ENCODE assay signal across 14 mouse cellular contexts in the genomic region with DNA sequence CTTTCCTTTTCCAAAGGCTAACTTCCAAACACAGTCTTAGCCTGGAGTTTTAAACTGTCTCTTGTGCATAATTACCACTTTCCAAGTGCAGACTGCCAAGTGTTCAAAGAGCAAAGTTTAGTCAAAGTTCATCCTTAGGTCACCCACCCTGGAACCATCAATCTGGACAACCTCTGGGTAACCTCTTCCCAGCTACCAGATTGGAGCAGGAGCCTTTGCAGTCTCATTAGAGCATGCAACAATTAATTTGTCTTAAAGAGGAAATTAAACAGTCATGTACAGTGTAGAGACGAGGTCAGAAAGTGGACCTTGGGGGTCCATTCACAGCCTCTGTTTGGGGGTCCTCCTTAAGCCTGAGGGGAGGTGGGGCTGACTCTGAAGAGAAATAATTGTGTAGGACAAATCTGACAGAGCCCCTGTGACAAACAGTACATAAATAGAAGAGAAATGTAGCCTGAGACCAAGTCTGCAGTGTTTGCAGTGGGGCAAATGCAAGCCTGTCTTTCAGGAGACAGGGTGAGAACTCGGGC.
DNase-seq lines count a peak whose midpoint lies in the region; ATAC-seq lines count a peak whose summit lies in the region.
"Had no signal": no experiment of that assay in that cellular context is flagged by ENCODE, and none has a peak within 500 bp of the region (broad histone marks: within the 10 kb centered on the region; RNA-seq: fewer than 3 reads in every experiment).

No protein-coding gene starts in this region.

- peak overlapping the region; percentile 5; the same call in 1 of the 2 replicates for H3K27ac ChIP-seq in forebrain, embryonic 12.5 days
- no peak overlapping the region for H3K27ac ChIP-seq in forebrain, embryonic 16.5 days (ENCODE audit: low read length)
- H3K27ac ChIP-seq: lung, embryonic 15.5 days; midbrain, embryonic 15.5 days had no signal

- H3K9ac ChIP-seq in forebrain, embryonic 12.5 days: no peak overlapping the region
- H3K9ac ChIP-seq in forebrain, embryonic 16.5 days (replicated peaks; ENCODE audit: low read depth, low read length): no peak overlapping the region
- H3K9ac ChIP-seq: lung, embryonic 15.5 days; midbrain, embryonic 15.5 days had no signal

- no peaks in the 10 kb centered on the region for H3K36me3 ChIP-seq in forebrain, embryonic 12.5 days (replicated peaks)
- H3K36me3 ChIP-seq in forebrain, embryonic 16.5 days (ENCODE audit: control insufficient read depth, insufficient read depth): no peaks in the 10 kb centered on the region
- H3K36me3 ChIP-seq: lung, embryonic 15.5 days; midbrain, embryonic 15.5 days had no signal

- H3K4me2 ChIP-seq in forebrain, embryonic 12.5 days: no peak overlapping the region
- no peak overlapping the region for H3K4me2 ChIP-seq in forebrain, embryonic 16.5 days (ENCODE audit: low read length)
- H3K4me2 ChIP-seq: lung, embryonic 15.5 days; midbrain, embryonic 15.5 days had no signal

- H3K4me3 ChIP-seq in forebrain, embryonic 12.5 days (replicated peaks): no peak overlapping the region
- no peak overlapping the region for H3K4me3 ChIP-seq in forebrain, embryonic 16.5 days (replicated peaks; ENCODE audit: low read length)
- H3K4me3 ChIP-seq: lung, embryonic 15.5 days; midbrain, embryonic 15.5 days had no signal

- H3K9me3 ChIP-seq in forebrain, embryonic 12.5 days: no peaks in the 10 kb centered on the region
- no peaks in the 10 kb centered on the region for H3K9me3 ChIP-seq in forebrain, embryonic 16.5 days (ENCODE audit: control insufficient read depth, low read length)
- H3K9me3 ChIP-seq: lung, embryonic 15.5 days; midbrain, embryonic 15.5 days had no signal

- no peaks in the 10 kb centered on the region for H3K27me3 ChIP-seq in forebrain, embryonic 12.5 days
- H3K27me3 ChIP-seq in forebrain, embryonic 16.5 days (replicated peaks; ENCODE audit: control insufficient read depth, insufficient read depth, low read length): no peaks in the 10 kb centered on the region
- H3K27me3 ChIP-seq: lung, embryonic 15.5 days; midbrain, embryonic 15.5 days had no signal

- DNase-seq in embryo, embryonic 10.5 days (ENCODE audit: low spot score): peak; percentile 84
- peak; percentile 2 for DNase-seq in hindlimb bud, embryonic 11.5 days (ENCODE audit: extremely low spot score, low read depth, low spot score)
- DNase-seq in neural tube, embryonic 10.5 days (ENCODE audit: extremely low spot score, low spot score): peak; percentile 61
- no peak for DNase-seq in spleen, postnatal 10 days (ENCODE audit: low spot score in 2 of 2)
- DNase-seq in heart, postnatal 25 days (ENCODE audit: low spot score): no peak
- DNase-seq in spleen, postnatal 36 days (ENCODE audit: low spot score in 2 of 2): no peak
- DNase-seq: adrenal gland, postnatal 14 days; cerebellum, adult 11-12 months; gastrocnemius, postnatal 10 days; heart, postnatal 36 days had no signal

- intact Hi-C loops in heart, postnatal 25 days (cut with DNase I): no loop called here

- no peak for ATAC-seq in forebrain, embryonic 12.5 days (ENCODE audit: low FRiP score)
- ATAC-seq in forebrain, embryonic 16.5 days: no peak
- ATAC-seq: midbrain, embryonic 15.5 days had no signal

- WGBS in forebrain, embryonic 12.5 days: 47% methylated on average over 2 of the region's 2 CpGs
- 45% methylated on average over 2 of the region's 2 CpGs for WGBS in forebrain, embryonic 16.5 days

- H3K4me1 ChIP-seq in forebrain, embryonic 12.5 days: no peaks in the 10 kb centered on the region
- no peaks in the 10 kb centered on the region for H3K4me1 ChIP-seq in forebrain, embryonic 16.5 days (replicated peaks; ENCODE audit: control insufficient read depth, insufficient read depth, low read length)
- H3K4me1 ChIP-seq: lung, embryonic 15.5 days; midbrain, embryonic 15.5 days had no signal

Comparison
In these comparisons a context has a peak if more than half of its experiments do, and no peak if none do; other contexts are left out.
1. DNase-seq: peak in embryo, embryonic 10.5 days (single experiment), hindlimb bud, embryonic 11.5 days (single experiment) and neural tube, embryonic 10.5 days (single experiment); none in spleen, postnatal 10 days (0 of 2), heart, postnatal 25 days (single experiment) and spleen, postnatal 36 days (0 of 2).